Mouse (Mus musculus): ENCODE measurements around the gene Hspbap1. TPM values are rescaled to one million over a fixed set of nuclear protein-coding genes. Genes with fewer than 3 reads are reported as not detected.

The Hspbap1 gene
- polyA plus RNA-seq, 1 experiment from 2014 or later = 30.4 TPM

DNA sequence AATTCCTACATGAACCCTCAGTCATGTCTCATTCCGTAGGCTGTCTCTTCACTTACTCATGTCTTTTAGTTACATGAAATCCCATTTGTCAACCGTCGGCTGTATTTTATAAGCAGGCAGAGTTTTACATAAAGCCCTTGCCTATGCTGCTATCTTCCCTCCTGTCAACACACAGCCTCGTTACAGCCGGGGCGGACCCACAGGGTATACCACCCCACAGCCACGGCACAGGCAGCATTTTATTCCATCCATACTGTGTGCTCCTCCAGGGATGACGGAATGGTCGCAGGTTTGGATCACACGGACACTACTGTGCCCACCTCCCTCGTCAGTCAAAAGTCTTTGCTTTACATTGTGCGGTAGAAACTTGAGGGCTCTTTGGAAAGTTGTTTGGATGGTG, 29.8 kb upstream of the Hspbap1 start:
- Histone ChIP-seq H3K36me3 (ENCODE audit: control insufficient read depth, insufficient read depth, low read length) (no peaks in the 10 kb centered on the region), H3K4me3 (ENCODE audit: low read depth, low read length) (no peak overlapping the region), H3K4me1 (replicated peaks; ENCODE audit: control insufficient read depth, insufficient read depth, low read length) (no peaks in the 10 kb centered on the region), H3K27me3 (replicated peaks; ENCODE audit: control insufficient read depth, insufficient read depth, low read length) (no peaks in the 10 kb centered on the region), H3K27ac (ENCODE audit: low read depth, low read length) (no peak overlapping the region), H3K4me2 (no peak overlapping the region), H3K9ac (ENCODE audit: low read depth, low read length) (no peak overlapping the region), H3K9me3 (ENCODE audit: control insufficient read depth, low read length) (no peaks in the 10 kb centered on the region)
- ATAC-seq (replicated peaks; ENCODE audit: low FRiP score) (no peak), DNase-seq (ENCODE audit: low spot score) (no peak)
- 83% methylated on average over 12 of the region's 12 CpGs for WGBS

DNA sequence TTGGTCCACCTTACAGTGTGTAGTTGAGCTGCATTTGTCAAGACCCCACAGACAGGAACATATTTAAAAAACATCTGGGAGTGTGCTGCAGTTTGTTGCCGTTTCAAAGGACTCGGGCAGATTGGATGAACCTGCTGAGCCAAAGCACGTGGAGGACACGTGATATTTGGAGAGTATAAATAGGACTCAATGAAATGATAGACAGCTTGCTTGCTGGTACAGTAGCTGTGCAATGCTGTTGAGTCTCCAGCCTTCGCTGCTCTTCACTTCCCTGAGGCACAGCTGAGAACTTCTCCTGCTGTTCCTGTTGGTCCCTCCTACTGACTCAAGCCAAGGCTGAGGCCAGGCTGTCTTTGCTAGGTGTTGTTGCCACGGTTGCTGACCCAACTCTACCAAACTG, 29.2 kb upstream of the Hspbap1 start:
- Histone ChIP-seq H3K4me1 (replicated peaks; ENCODE audit: control insufficient read depth, insufficient read depth, low read length) (no peaks in the 10 kb centered on the region), H3K9ac (ENCODE audit: low read depth, low read length) (no peak overlapping the region), H3K9me3 (ENCODE audit: control insufficient read depth, low read length) (no peaks in the 10 kb centered on the region), H3K27me3 (replicated peaks; ENCODE audit: control insufficient read depth, insufficient read depth, low read length) (no peaks in the 10 kb centered on the region), H3K36me3 (ENCODE audit: control insufficient read depth, insufficient read depth, low read length) (no peaks in the 10 kb centered on the region), H3K4me3 (ENCODE audit: low read depth, low read length) (no peak overlapping the region), H3K4me2 (no peak overlapping the region), H3K27ac (ENCODE audit: low read depth, low read length) (no peak overlapping the region)
- WGBS = 87% methylated on average over 6 of the region's 6 CpGs
- no peak for ATAC-seq (replicated peaks; ENCODE audit: low FRiP score)
- DNase-seq (ENCODE audit: low spot score) = no peak

DNA sequence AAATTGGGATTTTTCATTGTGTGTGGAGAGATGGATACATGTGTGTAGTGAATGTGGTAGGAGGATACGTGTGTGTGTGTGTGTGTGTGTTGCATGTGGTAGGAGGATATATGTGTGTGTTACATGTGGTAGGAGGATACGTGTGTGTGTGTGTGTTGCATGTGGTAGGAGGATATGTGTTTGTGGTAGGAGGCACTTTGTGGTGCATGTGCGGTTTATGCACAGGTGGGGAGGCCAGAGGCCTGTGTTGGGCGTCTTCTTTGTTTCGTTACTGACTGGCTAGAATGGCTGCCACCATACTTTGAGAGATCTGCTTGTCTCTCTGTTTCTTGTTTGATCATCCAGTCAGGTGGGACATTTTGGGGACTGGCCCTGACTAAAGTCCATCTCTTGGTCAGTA, 28.6 kb upstream of the Hspbap1 start:
- 92% methylated on average over 5 of the region's 5 CpGs for WGBS
- Histone ChIP-seq H3K9me3 (ENCODE audit: control insufficient read depth, low read length) (no peaks in the 10 kb centered on the region), H3K27me3 (replicated peaks; ENCODE audit: control insufficient read depth, insufficient read depth, low read length) (no peaks in the 10 kb centered on the region), H3K9ac (ENCODE audit: low read depth, low read length) (no peak overlapping the region), H3K36me3 (ENCODE audit: control insufficient read depth, insufficient read depth, low read length) (no peaks in the 10 kb centered on the region), H3K4me2 (no peak overlapping the region), H3K27ac (ENCODE audit: low read depth, low read length) (no peak overlapping the region), H3K4me3 (ENCODE audit: low read depth, low read length) (no peak overlapping the region), H3K4me1 (replicated peaks; ENCODE audit: control insufficient read depth, insufficient read depth, low read length) (no peaks in the 10 kb centered on the region)
- ATAC-seq (replicated peaks; ENCODE audit: low FRiP score) = no peak
- no peak for DNase-seq (ENCODE audit: low spot score)

DNA sequence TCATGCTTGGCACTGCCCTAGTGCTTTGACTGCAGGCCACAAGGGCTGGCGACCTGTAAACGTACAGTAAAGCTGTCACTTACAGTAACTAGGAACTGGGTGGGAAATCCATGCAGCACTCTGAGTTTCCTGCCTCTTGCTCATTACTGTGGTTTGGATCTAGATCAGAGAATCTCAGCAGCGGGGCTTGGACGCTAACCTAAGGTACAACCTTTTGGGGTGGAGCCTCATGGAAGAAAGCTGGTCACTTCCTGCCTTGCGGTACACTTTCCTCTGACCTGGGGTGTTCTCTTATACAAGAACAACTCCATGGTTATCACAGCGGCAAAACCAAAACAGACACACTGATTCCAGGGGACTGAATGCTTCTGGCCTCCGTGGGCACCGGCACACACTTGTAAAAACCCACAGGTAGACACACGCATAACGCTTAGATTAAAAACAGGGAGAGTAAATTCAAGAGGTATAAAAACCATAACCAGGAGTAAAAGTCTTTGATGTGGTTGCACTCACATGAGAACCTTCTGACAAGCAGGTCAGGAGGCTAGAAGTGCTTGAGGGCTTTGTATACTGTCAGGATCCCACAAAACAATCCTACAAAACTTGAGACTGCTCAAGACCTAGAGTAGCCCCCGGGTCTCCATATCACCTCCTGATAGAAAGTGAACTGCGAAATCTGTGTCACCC, 27.8 kb upstream of the Hspbap1 start:
- Histone ChIP-seq H3K27ac (ENCODE audit: low read depth, low read length) (no peak overlapping the region), H3K4me2 (no peak overlapping the region), H3K27me3 (replicated peaks; ENCODE audit: control insufficient read depth, insufficient read depth, low read length) (no peaks in the 10 kb centered on the region), H3K9me3 (ENCODE audit: control insufficient read depth, low read length) (no peaks in the 10 kb centered on the region), H3K4me1 (replicated peaks; ENCODE audit: control insufficient read depth, insufficient read depth, low read length) (no peaks in the 10 kb centered on the region), H3K9ac (ENCODE audit: low read depth, low read length) (no peak overlapping the region), H3K36me3 (ENCODE audit: control insufficient read depth, insufficient read depth, low read length) (no peaks in the 10 kb centered on the region), H3K4me3 (ENCODE audit: low read depth, low read length) (no peak overlapping the region)
- DNase-seq (ENCODE audit: low spot score) (no peak), ATAC-seq (replicated peaks; ENCODE audit: low FRiP score) (no peak)
- 85% methylated on average over 12 of the region's 12 CpGs for WGBS

DNA sequence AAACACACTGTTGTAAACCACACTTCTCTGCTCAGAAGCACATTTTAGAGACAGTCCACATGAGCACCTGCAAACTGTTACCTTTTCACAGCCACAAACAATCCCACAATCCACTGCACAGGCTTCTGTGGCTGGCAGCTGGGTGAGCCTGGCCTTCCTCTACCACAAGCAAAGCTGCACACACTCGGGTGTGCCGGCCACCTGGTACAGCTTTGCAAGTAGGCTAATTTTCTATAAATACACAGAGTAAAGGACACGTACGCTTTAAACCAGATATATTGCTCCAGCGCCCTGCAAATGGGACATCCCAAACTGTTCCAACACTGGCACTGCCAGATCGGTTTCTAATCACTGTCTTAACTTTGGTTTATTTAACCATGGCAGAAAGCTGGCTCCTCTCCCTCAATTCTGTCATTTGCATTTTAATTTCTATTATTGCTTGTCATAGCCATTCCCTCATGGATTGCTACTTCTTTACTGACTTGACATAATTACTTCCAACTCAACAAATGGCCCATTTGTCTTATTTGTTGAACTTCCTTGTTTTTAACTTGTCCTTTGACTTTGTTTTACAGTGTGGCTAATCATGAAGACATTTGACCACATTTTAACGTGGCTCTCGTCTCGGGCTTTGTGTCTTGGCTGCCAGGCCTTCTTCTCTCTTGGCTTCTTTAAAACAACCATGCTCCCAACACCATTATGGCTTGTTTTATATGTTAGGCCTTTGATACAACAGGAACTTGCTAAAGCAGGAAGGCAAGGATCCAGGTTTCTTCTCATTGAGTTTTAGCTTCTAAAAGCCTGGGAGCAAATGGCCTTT, 22.5 kb upstream of the Hspbap1 start:
- no peaks in the 10 kb centered on the region for H3K4me1 ChIP-seq (replicated peaks; ENCODE audit: control insufficient read depth, insufficient read depth, low read length)
- no peak for ATAC-seq (replicated peaks; ENCODE audit: low FRiP score)
- H3K9ac ChIP-seq (ENCODE audit: low read depth, low read length) = no peak overlapping the region
- no peak overlapping the region for H3K4me3 ChIP-seq (ENCODE audit: low read depth, low read length)
- no peaks in the 10 kb centered on the region for H3K9me3 ChIP-seq (ENCODE audit: control insufficient read depth, low read length)
- no peaks in the 10 kb centered on the region for H3K36me3 ChIP-seq (ENCODE audit: control insufficient read depth, insufficient read depth, low read length)
- H3K27me3 ChIP-seq (replicated peaks; ENCODE audit: control insufficient read depth, insufficient read depth, low read length) = no peaks in the 10 kb centered on the region
- H3K4me2 ChIP-seq = no peak overlapping the region
- H3K27ac ChIP-seq (ENCODE audit: low read depth, low read length) = no peak overlapping the region
- WGBS = 85% methylated on average over 9 of the region's 9 CpGs
- no peak for DNase-seq (ENCODE audit: low spot score)

DNA sequence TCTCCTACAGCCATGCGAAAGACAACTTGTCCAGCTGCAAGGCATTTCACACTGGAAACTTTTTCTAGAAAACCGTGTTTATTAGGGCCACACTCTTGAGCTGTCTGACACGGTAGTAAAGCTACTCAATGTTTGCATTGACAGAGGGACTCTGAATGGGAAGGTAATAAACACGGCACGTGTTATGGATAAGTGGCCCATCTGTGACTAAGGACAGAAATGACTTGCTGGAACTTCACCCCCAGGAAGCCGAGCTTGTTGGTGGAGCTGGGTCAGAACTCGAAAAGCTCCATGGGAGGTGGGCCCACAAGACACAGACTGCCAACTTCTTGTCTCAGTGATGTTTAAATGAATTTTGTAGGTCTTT, 22.0 kb upstream of the Hspbap1 start:
- no peak overlapping the region for H3K4me3 ChIP-seq (ENCODE audit: low read depth, low read length)
- H3K9ac ChIP-seq (ENCODE audit: low read depth, low read length) = no peak overlapping the region
- no peak overlapping the region for H3K27ac ChIP-seq (ENCODE audit: low read depth, low read length)
- no peak for DNase-seq (ENCODE audit: low spot score)
- no peaks in the 10 kb centered on the region for H3K4me1 ChIP-seq (replicated peaks; ENCODE audit: control insufficient read depth, insufficient read depth, low read length)
- H3K4me2 ChIP-seq = no peak overlapping the region
- H3K27me3 ChIP-seq (replicated peaks; ENCODE audit: control insufficient read depth, insufficient read depth, low read length) = no peaks in the 10 kb centered on the region
- no peaks in the 10 kb centered on the region for H3K36me3 ChIP-seq (ENCODE audit: control insufficient read depth, insufficient read depth, low read length)
- no peak for ATAC-seq (replicated peaks; ENCODE audit: low FRiP score)
- 90% methylated on average over 7 of the region's 7 CpGs for WGBS
- no peaks in the 10 kb centered on the region for H3K9me3 ChIP-seq (ENCODE audit: control insufficient read depth, low read length)

DNA sequence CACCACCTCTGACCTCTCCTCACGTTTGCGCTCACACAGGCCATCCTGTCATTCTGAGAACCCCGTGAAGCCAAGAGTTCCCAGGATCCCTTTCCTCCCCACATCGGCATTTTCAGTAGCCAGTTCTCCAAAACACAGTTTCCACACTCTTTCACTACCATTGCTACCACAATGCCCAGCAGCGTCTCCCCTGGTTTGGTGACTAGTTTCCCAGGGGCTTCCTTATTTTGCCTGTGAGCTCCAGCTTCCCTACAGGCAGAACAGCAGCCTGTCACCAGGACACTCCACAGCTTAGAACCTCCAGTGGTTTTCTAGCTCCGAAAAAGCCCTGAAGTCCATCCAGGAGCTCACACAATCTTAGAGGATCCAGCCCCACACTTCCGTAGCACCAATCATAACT, 20.8 kb upstream of the Hspbap1 start:
- Histone ChIP-seq H3K36me3 (ENCODE audit: control insufficient read depth, insufficient read depth, low read length) (no peaks in the 10 kb centered on the region), H3K27ac (ENCODE audit: low read depth, low read length) (no peak overlapping the region), H3K9me3 (ENCODE audit: control insufficient read depth, low read length) (no peaks in the 10 kb centered on the region), H3K4me3 (ENCODE audit: low read depth, low read length) (no peak overlapping the region), H3K4me1 (replicated peaks; ENCODE audit: control insufficient read depth, insufficient read depth, low read length) (no peaks in the 10 kb centered on the region), H3K9ac (ENCODE audit: low read depth, low read length) (no peak overlapping the region), H3K27me3 (replicated peaks; ENCODE audit: control insufficient read depth, insufficient read depth, low read length) (no peaks in the 10 kb centered on the region), H3K4me2 (no peak overlapping the region)
- WGBS = 75% methylated on average over 7 of the region's 7 CpGs
- DNase-seq (ENCODE audit: low spot score) = no peak
- no peak for ATAC-seq (replicated peaks; ENCODE audit: low FRiP score)

DNA sequence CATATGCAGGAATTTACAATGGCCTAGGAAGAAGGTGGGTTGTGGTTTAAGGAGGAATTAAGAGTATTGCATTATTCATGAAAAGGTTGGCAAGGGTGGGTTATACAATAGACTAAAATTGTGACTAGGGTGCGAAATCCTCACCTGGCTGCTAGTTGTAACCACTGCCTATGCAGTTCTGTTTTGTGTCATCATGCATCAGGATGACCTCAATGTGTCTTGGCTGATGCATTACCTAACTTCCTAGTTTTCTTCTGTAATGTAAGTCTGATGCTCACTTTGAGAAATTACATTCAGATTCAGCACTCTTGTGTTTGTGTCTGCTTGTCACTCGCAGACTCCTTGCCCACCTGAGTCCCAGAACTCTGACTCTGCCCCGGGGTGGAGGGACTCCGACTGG, 18.3 kb upstream of the Hspbap1 start:
- H3K9me3 ChIP-seq (ENCODE audit: control insufficient read depth, low read length) = no peaks in the 10 kb centered on the region
- H3K4me1 ChIP-seq (replicated peaks; ENCODE audit: control insufficient read depth, insufficient read depth, low read length) = peaks cover 9% of the 10 kb centered on the region
- H3K9ac ChIP-seq (ENCODE audit: low read depth, low read length) = no peak overlapping the region
- H3K27ac ChIP-seq (ENCODE audit: low read depth, low read length) = no peak overlapping the region
- no peaks in the 10 kb centered on the region for H3K27me3 ChIP-seq (replicated peaks; ENCODE audit: control insufficient read depth, insufficient read depth, low read length)
- no peak for ATAC-seq (replicated peaks; ENCODE audit: low FRiP score)
- no peaks in the 10 kb centered on the region for H3K36me3 ChIP-seq (ENCODE audit: control insufficient read depth, insufficient read depth, low read length)
- no peak for DNase-seq (ENCODE audit: low spot score)
- H3K4me3 ChIP-seq (ENCODE audit: low read depth, low read length) = no peak overlapping the region
- H3K4me2 ChIP-seq = no peak overlapping the region
- WGBS = 85% methylated on average over 4 of the region's 4 CpGs

DNA sequence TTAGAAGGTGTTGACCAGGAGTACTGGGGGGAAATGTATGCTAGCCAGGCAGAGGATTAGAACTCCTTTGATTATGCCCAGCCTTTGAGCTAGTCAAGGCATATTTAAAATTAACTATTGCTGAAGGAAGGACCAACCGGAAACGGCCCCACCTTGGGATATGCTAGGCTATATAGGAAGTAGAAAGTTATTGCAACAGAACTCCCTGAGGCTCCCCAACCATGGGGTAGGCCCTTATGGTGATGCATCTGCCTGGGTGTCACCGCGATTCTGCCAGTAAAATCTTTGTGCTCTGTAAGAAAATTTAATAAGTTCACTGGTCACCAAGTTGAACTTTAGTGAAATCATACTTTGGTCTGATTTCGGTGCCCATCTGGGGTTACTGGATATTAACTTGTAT, 16.2 kb upstream of the Hspbap1 start:
- H3K4me3 ChIP-seq (ENCODE audit: low read depth, low read length) = no peak overlapping the region
- peaks cover 10% of the 10 kb centered on the region for H3K4me1 ChIP-seq (replicated peaks; ENCODE audit: control insufficient read depth, insufficient read depth, low read length)
- no peak overlapping the region for H3K9ac ChIP-seq (ENCODE audit: low read depth, low read length)
- no peak overlapping the region for H3K4me2 ChIP-seq
- H3K27ac ChIP-seq (ENCODE audit: low read depth, low read length) = no peak overlapping the region
- ATAC-seq (replicated peaks; ENCODE audit: low FRiP score) (no peak), DNase-seq (ENCODE audit: low spot score) (no peak)
- WGBS = 87% methylated on average over 5 of the region's 5 CpGs
- H3K9me3 ChIP-seq (ENCODE audit: control insufficient read depth, low read length) = no peaks in the 10 kb centered on the region
- no peaks in the 10 kb centered on the region for H3K36me3 ChIP-seq (ENCODE audit: control insufficient read depth, insufficient read depth, low read length)
- H3K27me3 ChIP-seq (replicated peaks; ENCODE audit: control insufficient read depth, insufficient read depth, low read length) = no peaks in the 10 kb centered on the region
